Mouse (Mus musculus): ENCODE measurements around the gene Tmem205. TPM values are rescaled to one million over a fixed set of nuclear protein-coding genes. Genes with fewer than 3 reads are reported as not detected.

The Tmem205 gene
- polyA plus RNA-seq, 1 experiment, result 101 TPM

GRCm38 (mm10) chr9:21944267-21944666 is 16.9 kb upstream of the Tmem205 start:
- no peak for DNase-seq (ENCODE audit: low spot score)

GRCm38 (mm10) chr9:21943638-21944037 is 16.3 kb upstream of the Tmem205 start:
- no peak for DNase-seq (ENCODE audit: low spot score)

GRCm38 (mm10) chr9:21943046-21943445 is 15.7 kb upstream of the Tmem205 start:
- no peak for DNase-seq (ENCODE audit: low spot score)

GRCm38 (mm10) chr9:21938234-21938855 is 11.0 kb upstream of the Tmem205 start:
- no peak for DNase-seq (ENCODE audit: low spot score)

- no peak for DNase-seq (ENCODE audit: low spot score)
Measured at GRCm38 (mm10) chr9:21937711-21938175, 10.4 kb upstream of the Tmem205 start.

- peak; percentile 78 for DNase-seq (ENCODE audit: low spot score)
Measured at GRCm38 (mm10) chr9:21936692-21937570, 9.6 kb upstream of the Tmem205 start, which contains the start of gene Plppr2. Gene Plppr2, plus strand, starts transcription at chr9:21937033.

- no peak for DNase-seq (ENCODE audit: low spot score)
Measured at GRCm38 (mm10) chr9:21935466-21936131, 8.2 kb upstream of the Tmem205 start.

- no peak for DNase-seq (ENCODE audit: low spot score)
Measured at GRCm38 (mm10) chr9:21934021-21934420, 6.7 kb upstream of the Tmem205 start.

GRCm38 (mm10) chr9:21932445-21933137 is 5.2 kb upstream of the Tmem205 start:
- no peak for DNase-seq (ENCODE audit: low spot score)

- DNase-seq (ENCODE audit: low spot score), result no peak
Measured at GRCm38 (mm10) chr9:21932006-21932405, 4.7 kb upstream of the Tmem205 start.

GRCm38 (mm10) chr9:21929208-21929607 is 1.9 kb upstream of the Tmem205 start:
- DNase-seq (ENCODE audit: low spot score), result no peak

GRCm38 (mm10) chr9:21926784-21927183 is 572 bp downstream of the Tmem205 start:
- no peak for DNase-seq (ENCODE audit: low spot score)

GRCm38 (mm10) chr9:21926155-21926554 is 1.2 kb downstream of the Tmem205 start:
- DNase-seq (ENCODE audit: low spot score), result no peak

- no peak for DNase-seq (ENCODE audit: low spot score)
Measured at GRCm38 (mm10) chr9:21925506-21925905, 1.9 kb downstream of the Tmem205 start.

- DNase-seq (ENCODE audit: low spot score), result no peak
Measured at GRCm38 (mm10) chr9:21925034-21925433, 2.3 kb downstream of the Tmem205 start.

- DNase-seq (ENCODE audit: low spot score), result peak; percentile 75
Measured at GRCm38 (mm10) chr9:21924099-21924493, 3.3 kb downstream of the Tmem205 start.

- DNase-seq (ENCODE audit: low spot score), result no peak
Measured at GRCm38 (mm10) chr9:21923490-21924098, 3.8 kb downstream of the Tmem205 start.

GRCm38 (mm10) chr9:21923036-21923435 is 4.3 kb downstream of the Tmem205 start:
- DNase-seq (ENCODE audit: low spot score), result no peak

- no peak for DNase-seq (ENCODE audit: low spot score)
Measured at GRCm38 (mm10) chr9:21918692-21919384, 8.5 kb downstream of the Tmem205 start.

- peak; percentile 85 for DNase-seq (ENCODE audit: low spot score)
Measured at GRCm38 (mm10) chr9:21918035-21918592, 9.2 kb downstream of the Tmem205 start, which contains the start of gene Rab3d. Gene Rab3d, minus strand, starts transcription at chr9:21918192.
